Mouse (Mus musculus): ENCODE measurements around the gene 4933428M09Rik.

- TF ChIP-seq CTCF (IDR thresholded peaks at IDR 0.05; ENCODE audit: borderline replicate concordance, insufficient read depth, low read length) (no peak), POLR2A (IDR thresholded peaks at IDR 0.05; ENCODE audit: low read depth, low read length) (no peak)
Observed at GRCm38 (mm10) chrX:139178928-139179327, at the start of gene 4933428M09Rik.
